Mouse (Mus musculus) megakaryocyte, embryonic 14.5 days (primary cell): ENCODE results near the gene Mtmr3.

Source experiments
- FLI1 ChIP-seq: IDR thresholded peaks from 2 replicates; pipeline ENCODE4 v1.6.1; 2012; ENCODE audit warnings: low read length, inconsistent platforms, mixed read lengths
- GATA1 ChIP-seq: IDR thresholded peaks from 3 replicates; pipeline ENCODE4 v1.6.1; 2012; ENCODE audit warnings: mixed read lengths, low read length, inconsistent platforms, borderline replicate concordance

GRCm38 (mm10) chr11:4462868-4463267 lies 131.8 kb downstream of the Mtmr3 start:
- TF ChIP-seq GATA1 (no peak), FLI1 (no peak)
